Mouse (Mus musculus) thymus, adult 2 months (tissue): Measurements from ENCODE around the gene Gm49416.

Source experiments
- CTCF ChIP-seq: fragments of 200-500 bp; IDR thresholded peaks from 2 replicates; pipeline ENCODE4 v1.5.1; 2012; ENCODE audit warnings: mild to moderate bottlenecking, control low read depth, low read length, moderate library complexity, borderline replicate concordance; ENCODE audit not compliant: control insufficient read depth, poor library complexity, insufficient read depth; ENCODE audit errors: extremely low read depth
- POLR2A ChIP-seq: fragments of 200-500 bp; IDR thresholded peaks from 2 replicates; pipeline ENCODE4 v1.6.1; 2012; ENCODE audit warnings: mild to moderate bottlenecking, low read length, control low read depth, moderate library complexity; ENCODE audit not compliant: control insufficient read depth, poor library complexity, insufficient read depth; ENCODE audit errors: extremely low read depth

- TF ChIP-seq POLR2A (no peak), CTCF (no peak)
These were observed 41.4 kb downstream of the Gm49416 start for GRCm38 (mm10) chr19:8930117-8930516.
